Mouse (Mus musculus): ENCODE data around the gene Atxn1. TPM values are rescaled to one million over a fixed set of nuclear protein-coding genes. Genes with fewer than 3 reads are reported as not detected.

Atxn1 gene
- polyA plus RNA-seq, 1 experiment = not detected

GRCm38 (mm10) chr13:45736241-45736640 is 228.6 kb downstream of the Atxn1 start:
- TF ChIP-seq POLR2A (IDR thresholded peaks at IDR 0.05; ENCODE audit: insufficient read depth, low read depth, low read length) (no peak), CTCF (IDR thresholded peaks at IDR 0.05; ENCODE audit: insufficient read depth, low read depth, low read length) (no peak)
- H3K27ac ChIP-seq (ENCODE audit: insufficient read depth, low read depth, low read length) = no peak overlapping the region
- H3K4me3 ChIP-seq (ENCODE audit: insufficient read depth, low read depth, low read length) = no peak overlapping the region
- 86% methylated on average over 4 of the region's 4 CpGs for WGBS
- H3K4me1 ChIP-seq (ENCODE audit: control insufficient read depth, insufficient read depth, low read length) = peaks cover 5% of the 10 kb centered on the region; the same call in 1 of the 2 replicates

- 90% methylated on average over 3 of the region's 3 CpGs for WGBS
- no peak overlapping the region for H3K4me3 ChIP-seq (ENCODE audit: insufficient read depth, low read depth, low read length)
- peaks cover 4% of the 10 kb centered on the region; the same call in 1 of the 2 replicates for H3K4me1 ChIP-seq (ENCODE audit: control insufficient read depth, insufficient read depth, low read length)
- TF ChIP-seq POLR2A (IDR thresholded peaks at IDR 0.05; ENCODE audit: insufficient read depth, low read depth, low read length) (no peak), CTCF (IDR thresholded peaks at IDR 0.05; ENCODE audit: insufficient read depth, low read depth, low read length) (no peak)
- H3K27ac ChIP-seq (ENCODE audit: insufficient read depth, low read depth, low read length) = no peak overlapping the region
Observed at GRCm38 (mm10) chr13:45735802-45736201, 229.0 kb downstream of the Atxn1 start.

- Histone ChIP-seq H3K4me1 (ENCODE audit: control insufficient read depth, insufficient read depth, low read length) (no peaks in the 10 kb centered on the region), H3K27ac (ENCODE audit: insufficient read depth, low read depth, low read length) (no peak overlapping the region), H3K4me3 (ENCODE audit: insufficient read depth, low read depth, low read length) (no peak overlapping the region)
- 96% methylated on average over 3 of the region's 3 CpGs for WGBS
- no peak for TF ChIP-seq POLR2A (IDR thresholded peaks at IDR 0.05; ENCODE audit: insufficient read depth, low read depth, low read length)
- TF ChIP-seq CTCF (IDR thresholded peaks at IDR 0.05; ENCODE audit: insufficient read depth, low read depth, low read length) = no peak
Observed at GRCm38 (mm10) chr13:45734531-45734930, 230.3 kb downstream of the Atxn1 start.

- Histone ChIP-seq H3K4me3 (ENCODE audit: insufficient read depth, low read depth, low read length) (no peak overlapping the region), H3K27ac (ENCODE audit: insufficient read depth, low read depth, low read length) (no peak overlapping the region), H3K4me1 (ENCODE audit: control insufficient read depth, insufficient read depth, low read length) (no peaks in the 10 kb centered on the region)
- TF ChIP-seq POLR2A (IDR thresholded peaks at IDR 0.05; ENCODE audit: insufficient read depth, low read depth, low read length) (no peak), CTCF (IDR thresholded peaks at IDR 0.05; ENCODE audit: insufficient read depth, low read depth, low read length) (no peak)
- 68% methylated on average over 6 of the region's 6 CpGs for WGBS
Observed at GRCm38 (mm10) chr13:45732590-45732989, 232.2 kb downstream of the Atxn1 start.

GRCm38 (mm10) chr13:45726917-45727316 is 237.9 kb downstream of the Atxn1 start:
- no peaks in the 10 kb centered on the region; the same call in 1 of the 2 replicates for H3K4me1 ChIP-seq (ENCODE audit: control insufficient read depth, insufficient read depth, low read length)
- TF ChIP-seq CTCF (IDR thresholded peaks at IDR 0.05; ENCODE audit: insufficient read depth, low read depth, low read length) = no peak
- no peak for TF ChIP-seq POLR2A (IDR thresholded peaks at IDR 0.05; ENCODE audit: insufficient read depth, low read depth, low read length)
- no peak overlapping the region for H3K27ac ChIP-seq (ENCODE audit: insufficient read depth, low read depth, low read length)
- no peak overlapping the region for H3K4me3 ChIP-seq (ENCODE audit: insufficient read depth, low read depth, low read length)

- H3K4me1 ChIP-seq (ENCODE audit: control insufficient read depth, insufficient read depth, low read length) = no peaks in the 10 kb centered on the region; the same call in 1 of the 2 replicates
- no peak overlapping the region for H3K4me3 ChIP-seq (ENCODE audit: insufficient read depth, low read depth, low read length)
- H3K27ac ChIP-seq (ENCODE audit: insufficient read depth, low read depth, low read length) = no peak overlapping the region
- 95% methylated on average over 6 of the region's 6 CpGs for WGBS
- TF ChIP-seq CTCF (IDR thresholded peaks at IDR 0.05; ENCODE audit: insufficient read depth, low read depth, low read length) = no peak
Observed at GRCm38 (mm10) chr13:45726181-45726580, 238.6 kb downstream of the Atxn1 start.

- H3K27ac ChIP-seq (ENCODE audit: insufficient read depth, low read depth, low read length) = no peak overlapping the region
- WGBS = 80% methylated on average over 14 of the region's 14 CpGs
- TF ChIP-seq CTCF (IDR thresholded peaks at IDR 0.05; ENCODE audit: insufficient read depth, low read depth, low read length) = no peak
- no peak for TF ChIP-seq POLR2A (IDR thresholded peaks at IDR 0.05; ENCODE audit: insufficient read depth, low read depth, low read length)
Observed at GRCm38 (mm10) chr13:45724507-45725259, 240.1 kb downstream of the Atxn1 start.

GRCm38 (mm10) chr13:45722885-45723284 is 241.9 kb downstream of the Atxn1 start:
- peaks cover 3% of the 10 kb centered on the region; the same call in 1 of the 2 replicates for H3K4me1 ChIP-seq (ENCODE audit: control insufficient read depth, insufficient read depth, low read length)
- H3K4me3 ChIP-seq (ENCODE audit: insufficient read depth, low read depth, low read length) = no peak overlapping the region
- TF ChIP-seq CTCF (IDR thresholded peaks at IDR 0.05; ENCODE audit: insufficient read depth, low read depth, low read length) (no peak), POLR2A (IDR thresholded peaks at IDR 0.05; ENCODE audit: insufficient read depth, low read depth, low read length) (no peak)
- H3K27ac ChIP-seq (ENCODE audit: insufficient read depth, low read depth, low read length) = no peak overlapping the region
- 82% methylated on average over 5 of the region's 5 CpGs for WGBS

More at GRCm38 (mm10) chr13:45724507-45725259, 240.1 kb downstream of the Atxn1 start:
- H3K4me1 ChIP-seq (ENCODE audit: control insufficient read depth, insufficient read depth, low read length) = no peaks in the 10 kb centered on the region; the same call in 1 of the 2 replicates
- no peak overlapping the region for H3K4me3 ChIP-seq (ENCODE audit: insufficient read depth, low read depth, low read length)

- peaks cover 3% of the 10 kb centered on the region; the same call in 1 of the 2 replicates for H3K4me1 ChIP-seq (ENCODE audit: control insufficient read depth, insufficient read depth, low read length)
- H3K4me3 ChIP-seq (ENCODE audit: insufficient read depth, low read depth, low read length) = no peak overlapping the region
- 60% methylated on average over 8 of the region's 8 CpGs for WGBS
- no peak for TF ChIP-seq POLR2A (IDR thresholded peaks at IDR 0.05; ENCODE audit: insufficient read depth, low read depth, low read length)
- no peak overlapping the region for H3K27ac ChIP-seq (ENCODE audit: insufficient read depth, low read depth, low read length)
Observed at GRCm38 (mm10) chr13:45721621-45722020, 243.2 kb downstream of the Atxn1 start.

Measured in olfactory bulb, adult 2 months (tissue).